Mouse (Mus musculus) kidney, embryonic 16.5 days (tissue): ENCODE measurements around the gene Fign. TPM values are rescaled to one million over a fixed set of nuclear protein-coding genes. Genes with fewer than 3 reads are reported as not detected.

ENCODE experiments used
- ATAC-seq: fragments of 200-750 bp; cut with Nextera tagmentation; 2 replicates; pipeline ENCODE4 v1.8.0; 2017; ENCODE audit warnings: moderate TSS enrichment; ENCODE audit not compliant: low FRiP score, low TSS enrichment
- H3K27ac ChIP-seq: fragments of 300-500 bp; sonication (generic); 2 replicates; pipeline ENCODE4 v1.5.1; 2014; ENCODE audit warnings: low read length
- H3K27me3 ChIP-seq: fragments of 300-500 bp; sonication (generic); 2 replicates; pipeline ENCODE4 v1.6.1; 2014; ENCODE audit warnings: low read length, control low read depth, mixed read lengths; ENCODE audit not compliant: insufficient read depth
- H3K36me3 ChIP-seq: fragments of 300-500 bp; sonication (generic); 2 replicates; pipeline ENCODE4 v1.6.1; 2014; ENCODE audit warnings: low read length, control low read depth, mixed read lengths; ENCODE audit not compliant: insufficient read depth
- H3K4me1 ChIP-seq: fragments of 300-500 bp; sonication (generic); 2 replicates; pipeline ENCODE4 v1.6.1; 2014; ENCODE audit warnings: low read length, control low read depth, mixed read lengths; ENCODE audit not compliant: insufficient read depth
- H3K4me2 ChIP-seq: fragments of 300-500 bp; sonication (generic); replicated peaks from 2 replicates; pipeline ENCODE4 v1.6.1; 2014; ENCODE audit warnings: low read depth, low read length
- H3K4me3 ChIP-seq: fragments of 300-500 bp; sonication (generic); 2 replicates; pipeline ENCODE4 v1.5.1; 2014; ENCODE audit warnings: mild to moderate bottlenecking, low read length
- H3K9ac ChIP-seq: fragments of 300-500 bp; sonication (generic); replicated peaks from 2 replicates; pipeline ENCODE4 v1.6.1; 2014; ENCODE audit warnings: low read length
- H3K9me3 ChIP-seq: fragments of 300-500 bp; sonication (generic); 2 replicates; pipeline ENCODE4 v1.6.1; 2016; ENCODE audit warnings: low read length, control low read depth
- WGBS: fragments of 180-500 bp; shearing (Covaris S2); extraction: QIAGEN DNeasy Blood & Tissue Kit; methylation state at CpG from one replicate; pipeline ENCODE4 v1.1.7; 2014; 5-methylcytosine and 5-hydroxymethylcytosine counted together
- polyA plus RNA-seq: library from polyadenylated mRNA; unstranded; fragments of >200 nt; fragmentation: Nextera tagmentation; extraction: Ambion mirVana; gene quantifications from 2 replicates; pipeline ENCODE4 v1.2.1, GENCODE M21; 2015

The Fign gene
- polyA plus RNA-seq, 1 experiment from 2014 or later: 8.9 TPM

DNA sequence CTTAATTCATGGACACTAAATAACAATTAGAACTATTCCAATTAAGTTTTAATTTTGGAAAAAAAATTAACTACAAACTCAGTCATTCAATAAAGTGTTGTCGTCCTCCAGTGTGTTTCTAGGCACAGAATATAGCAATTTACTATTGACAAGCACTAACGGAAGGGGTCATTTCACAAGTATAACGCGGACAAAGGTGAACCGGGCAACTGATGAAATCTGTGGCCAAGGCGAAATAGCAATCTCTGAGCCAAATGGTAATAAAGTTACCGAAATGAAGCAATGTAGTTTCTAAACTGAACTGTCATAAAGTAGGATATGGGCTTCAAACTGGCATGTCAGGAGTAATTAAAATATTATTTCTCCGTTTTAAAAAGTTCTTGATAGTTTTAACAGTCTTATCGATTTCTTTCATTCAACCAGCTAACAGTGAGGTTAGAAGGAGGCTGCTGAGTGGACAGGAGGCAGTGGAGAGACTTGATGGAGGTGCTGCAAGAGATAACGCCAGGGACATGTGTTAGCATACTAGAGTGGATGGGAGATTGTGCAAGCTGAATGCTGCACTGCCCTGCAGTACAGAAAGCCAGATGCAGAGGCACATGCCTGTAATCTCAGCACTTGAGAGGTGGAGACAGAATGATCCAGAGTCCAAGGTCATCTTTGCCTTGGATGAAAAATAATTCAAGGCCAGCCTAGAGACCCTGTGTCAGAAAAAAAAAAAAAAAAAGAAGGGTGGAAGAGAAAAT, 27.7 kb downstream of the Fign start:
- no peak overlapping the region for H3K4me2 ChIP-seq
- no peaks in the 10 kb centered on the region for H3K9me3 ChIP-seq
- ATAC-seq: no peak
- H3K9ac ChIP-seq: no peak overlapping the region
- no peaks in the 10 kb centered on the region for H3K36me3 ChIP-seq
- no peaks in the 10 kb centered on the region for H3K27me3 ChIP-seq
- H3K4me1 ChIP-seq: peaks cover 11% of the 10 kb centered on the region
- H3K4me3 ChIP-seq: no peak overlapping the region
- 86% methylated on average over 10 of the region's 10 CpGs for WGBS
- H3K27ac ChIP-seq: no peak overlapping the region

DNA sequence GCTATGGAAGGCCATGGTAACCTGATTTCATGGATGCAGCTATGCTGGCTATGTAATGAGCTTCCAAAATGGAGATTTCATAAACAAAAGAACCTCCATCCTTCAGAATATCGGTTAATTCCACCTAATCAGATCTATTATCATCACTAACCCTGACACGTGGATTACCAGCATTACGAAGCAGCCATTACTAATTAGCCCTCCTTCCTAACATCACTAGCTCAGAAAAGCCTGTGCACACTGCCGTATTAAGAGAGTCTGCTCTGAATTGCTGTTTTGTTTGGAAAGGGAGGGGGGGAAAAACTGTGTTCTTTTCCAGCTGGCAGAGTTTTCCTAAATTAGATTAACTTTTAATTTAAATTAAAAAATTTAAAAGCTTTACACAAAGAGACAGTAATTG, 32.3 kb downstream of the Fign start:
- Histone ChIP-seq H3K4me1 (no peaks in the 10 kb centered on the region), H3K4me2 (no peak overlapping the region), H3K36me3 (no peaks in the 10 kb centered on the region), H3K9me3 (no peaks in the 10 kb centered on the region), H3K9ac (no peak overlapping the region), H3K27ac (no peak overlapping the region), H3K4me3 (no peak overlapping the region), H3K27me3 (no peaks in the 10 kb centered on the region)
- ATAC-seq: no peak
- WGBS: 82% methylated on average over 4 of the region's 4 CpGs

DNA sequence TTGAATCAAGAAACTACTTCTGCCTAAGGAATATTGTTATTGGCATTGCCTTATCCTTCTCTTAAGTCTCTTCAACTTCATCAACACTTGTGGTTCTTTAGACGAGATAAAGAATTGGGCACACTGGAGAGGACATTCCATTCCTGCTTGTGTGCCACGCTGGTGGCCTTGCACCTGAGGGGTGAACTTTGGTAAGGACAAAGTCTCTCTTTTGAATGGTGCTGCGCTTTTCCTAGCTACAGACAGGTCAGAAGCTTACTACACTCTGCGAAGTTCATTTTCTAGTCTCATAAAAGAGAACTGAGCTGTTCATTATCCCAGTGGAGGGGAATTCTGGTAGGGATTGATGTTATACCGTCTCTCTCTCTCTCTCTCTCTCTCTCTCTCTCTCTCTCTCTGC, 38.4 kb downstream of the Fign start:
- no peak overlapping the region for H3K4me2 ChIP-seq
- ATAC-seq: no peak
- H3K9me3 ChIP-seq: no peaks in the 10 kb centered on the region
- H3K4me3 ChIP-seq: no peak overlapping the region
- H3K27me3 ChIP-seq: no peaks in the 10 kb centered on the region
- no peaks in the 10 kb centered on the region for H3K4me1 ChIP-seq
- H3K36me3 ChIP-seq: no peaks in the 10 kb centered on the region
- WGBS: 79% methylated on average over 5 of the region's 5 CpGs
- no peak overlapping the region for H3K27ac ChIP-seq
- no peak overlapping the region for H3K9ac ChIP-seq

DNA sequence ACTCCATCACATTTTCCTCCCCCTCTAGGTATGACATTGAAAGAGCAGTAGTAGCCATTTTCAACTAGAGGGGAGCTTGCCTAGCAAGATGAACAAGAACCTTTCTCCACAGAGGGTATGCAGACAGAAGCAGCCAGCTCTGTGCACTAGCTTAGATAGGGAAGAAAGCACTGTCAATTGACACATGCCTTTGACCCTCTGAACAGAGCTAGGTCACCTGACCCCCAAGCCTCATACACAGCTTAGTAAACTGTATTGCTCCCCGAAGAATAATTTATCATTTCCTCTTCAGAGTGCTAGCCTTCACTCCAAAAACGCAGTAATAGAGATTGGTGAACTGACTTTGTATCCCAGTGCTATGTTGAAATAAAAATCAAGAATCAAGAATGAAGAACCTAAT, 49.7 kb downstream of the Fign start:
- Histone ChIP-seq H3K4me2 (no peak overlapping the region), H3K27me3 (no peaks in the 10 kb centered on the region), H3K4me1 (peaks cover under 1% of the 10 kb centered on the region; the same call in 1 of the 2 replicates), H3K36me3 (no peaks in the 10 kb centered on the region), H3K9ac (no peak overlapping the region), H3K4me3 (no peak overlapping the region), H3K27ac (no peak overlapping the region), H3K9me3 (no peaks in the 10 kb centered on the region)
- WGBS: 52% methylated on average over 2 of the region's 2 CpGs
- ATAC-seq: no peak

DNA sequence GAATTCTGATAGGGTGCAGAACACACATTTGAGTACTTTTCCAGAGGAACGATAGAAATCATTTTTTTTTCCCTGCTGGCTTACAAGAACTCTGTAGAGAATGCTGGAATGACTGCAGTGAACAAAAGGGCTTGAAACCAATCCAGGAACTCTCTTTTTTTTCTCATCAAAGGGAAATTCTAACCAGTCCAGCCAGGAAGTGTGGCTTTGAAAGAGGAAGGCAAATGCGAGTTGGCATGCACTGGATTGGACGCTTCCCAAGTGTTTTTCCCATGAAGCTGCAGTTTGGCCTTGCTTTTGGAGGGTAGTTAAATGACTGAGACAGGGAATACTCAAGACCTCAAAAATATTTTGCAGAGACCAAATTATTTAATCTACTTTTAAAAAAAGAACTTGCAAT, 54.7 kb downstream of the Fign start:
- Histone ChIP-seq H3K9me3 (no peaks in the 10 kb centered on the region), H3K27me3 (no peaks in the 10 kb centered on the region), H3K4me3 (no peak overlapping the region), H3K27ac (no peak overlapping the region), H3K9ac (no peak overlapping the region), H3K4me1 (peaks cover 4% of the 10 kb centered on the region; the same call in 1 of the 2 replicates), H3K4me2 (no peak overlapping the region), H3K36me3 (no peaks in the 10 kb centered on the region)
- 57% methylated on average over 3 of the region's 3 CpGs for WGBS
- ATAC-seq: no peak

DNA sequence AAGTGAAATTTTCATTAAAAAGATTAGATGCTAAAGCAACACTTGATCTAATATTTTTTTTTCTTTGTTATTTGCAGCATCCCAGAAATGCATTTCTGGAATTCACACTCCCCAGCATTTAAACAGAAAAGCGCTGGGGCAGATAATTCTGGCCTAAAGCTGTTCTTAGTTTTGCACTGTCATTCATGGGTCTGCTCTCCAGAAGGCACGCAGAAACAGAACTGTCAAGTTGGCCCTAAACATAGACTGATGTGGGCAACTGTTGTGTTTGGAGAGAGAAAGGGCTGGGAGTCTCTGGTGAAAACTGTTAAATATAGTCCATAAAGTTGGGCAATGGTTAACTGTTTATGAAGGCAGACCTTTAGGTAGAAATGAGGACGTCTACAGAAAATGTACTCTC, 62.4 kb downstream of the Fign start:
- H3K4me2 ChIP-seq: no peak overlapping the region
- H3K4me3 ChIP-seq: no peak overlapping the region
- 62% methylated on average over 3 of the region's 3 CpGs for WGBS
- H3K27me3 ChIP-seq: no peaks in the 10 kb centered on the region
- ATAC-seq: no peak
- H3K36me3 ChIP-seq: no peaks in the 10 kb centered on the region
- H3K27ac ChIP-seq: no peak overlapping the region
- no peaks in the 10 kb centered on the region for H3K9me3 ChIP-seq
- H3K9ac ChIP-seq: no peak overlapping the region
- H3K4me1 ChIP-seq: no peaks in the 10 kb centered on the region

- H3K9me3 ChIP-seq: no peaks in the 10 kb centered on the region
- H3K27ac ChIP-seq: no peak overlapping the region
- no peak for ATAC-seq
- H3K4me2 ChIP-seq: no peak overlapping the region
- no peaks in the 10 kb centered on the region for H3K36me3 ChIP-seq
- H3K4me1 ChIP-seq: no peaks in the 10 kb centered on the region
- H3K4me3 ChIP-seq: no peak overlapping the region
- H3K9ac ChIP-seq: no peak overlapping the region
- WGBS: 86% methylated on average over 3 of the region's 3 CpGs
- no peaks in the 10 kb centered on the region for H3K27me3 ChIP-seq
These were observed 64.0 kb downstream of the Fign start for GRCm38 (mm10) chr2:64033871-64034270.

GRCm38 (mm10) chr2:64025961-64026360, 71.9 kb downstream of the Fign start:
- no peak overlapping the region for H3K27ac ChIP-seq
- no peak overlapping the region for H3K9ac ChIP-seq
- 0 out of 2 replicates have a peak, but pooled peaks cover 3% of the 10 kb centered on the region for H3K4me1 ChIP-seq
- H3K36me3 ChIP-seq: no peaks in the 10 kb centered on the region
- no peak for ATAC-seq
- 73% methylated on average over 4 of the region's 4 CpGs for WGBS
- no peak overlapping the region for H3K4me3 ChIP-seq
- no peak overlapping the region for H3K4me2 ChIP-seq
- no peaks in the 10 kb centered on the region for H3K27me3 ChIP-seq
- no peaks in the 10 kb centered on the region for H3K9me3 ChIP-seq

DNA sequence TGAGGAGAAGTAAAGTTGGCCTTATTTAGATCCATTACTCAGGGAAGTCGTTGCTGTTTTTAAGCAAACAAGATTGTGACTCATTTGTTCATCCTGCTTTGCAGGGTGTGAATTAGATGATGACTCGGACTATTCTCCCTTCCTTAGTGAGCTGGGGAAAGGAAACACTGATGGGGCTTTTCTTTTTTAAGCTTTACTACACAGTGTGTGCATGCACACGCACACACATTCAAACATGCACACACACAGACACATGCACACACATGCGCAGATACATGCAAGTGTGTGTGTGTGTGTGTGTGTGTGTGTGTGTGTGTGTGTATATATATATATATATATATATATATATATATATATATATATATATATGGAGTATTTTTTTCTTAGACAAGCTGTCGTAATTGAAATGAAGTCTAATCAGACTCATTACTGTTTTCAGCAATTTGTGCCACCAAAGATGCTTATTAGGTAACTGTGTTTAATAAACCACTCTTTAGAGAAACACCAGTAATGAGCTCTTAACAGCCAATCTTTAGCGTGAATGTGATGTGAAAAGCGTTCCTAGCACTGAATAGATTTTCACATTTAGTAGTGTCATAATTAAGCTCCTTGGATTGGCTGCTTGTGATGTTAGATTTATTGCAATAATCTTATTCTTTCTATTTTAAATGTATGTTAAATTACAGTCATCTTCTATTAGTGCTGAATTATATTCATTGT, 103.4 kb downstream of the Fign start:
- Histone ChIP-seq H3K27ac (no peak overlapping the region), H3K36me3 (no peaks in the 10 kb centered on the region), H3K4me2 (no peak overlapping the region), H3K4me3 (no peak overlapping the region), H3K9ac (no peak overlapping the region), H3K27me3 (no peaks in the 10 kb centered on the region), H3K4me1 (0 out of 2 replicates have a peak, but pooled peaks cover 2% of the 10 kb centered on the region), H3K9me3 (no peaks in the 10 kb centered on the region)
- no peak for ATAC-seq
- 87% methylated on average over 7 of the region's 7 CpGs for WGBS

GRCm38 (mm10) chr2:63985426-63985825, 112.4 kb downstream of the Fign start:
- ATAC-seq: no peak
- Histone ChIP-seq H3K36me3 (peaks cover 3% of the 10 kb centered on the region), H3K4me1 (peaks cover 10% of the 10 kb centered on the region; the same call in 1 of the 2 replicates), H3K4me2 (no peak overlapping the region), H3K9ac (no peak overlapping the region), H3K4me3 (no peak overlapping the region), H3K27me3 (no peaks in the 10 kb centered on the region), H3K9me3 (no peaks in the 10 kb centered on the region), H3K27ac (no peak overlapping the region)
- 87% methylated on average over 2 of the region's 2 CpGs for WGBS
